Comparison of ENCODE assay signal across 13 mouse cellular contexts in the genomic region with DNA sequence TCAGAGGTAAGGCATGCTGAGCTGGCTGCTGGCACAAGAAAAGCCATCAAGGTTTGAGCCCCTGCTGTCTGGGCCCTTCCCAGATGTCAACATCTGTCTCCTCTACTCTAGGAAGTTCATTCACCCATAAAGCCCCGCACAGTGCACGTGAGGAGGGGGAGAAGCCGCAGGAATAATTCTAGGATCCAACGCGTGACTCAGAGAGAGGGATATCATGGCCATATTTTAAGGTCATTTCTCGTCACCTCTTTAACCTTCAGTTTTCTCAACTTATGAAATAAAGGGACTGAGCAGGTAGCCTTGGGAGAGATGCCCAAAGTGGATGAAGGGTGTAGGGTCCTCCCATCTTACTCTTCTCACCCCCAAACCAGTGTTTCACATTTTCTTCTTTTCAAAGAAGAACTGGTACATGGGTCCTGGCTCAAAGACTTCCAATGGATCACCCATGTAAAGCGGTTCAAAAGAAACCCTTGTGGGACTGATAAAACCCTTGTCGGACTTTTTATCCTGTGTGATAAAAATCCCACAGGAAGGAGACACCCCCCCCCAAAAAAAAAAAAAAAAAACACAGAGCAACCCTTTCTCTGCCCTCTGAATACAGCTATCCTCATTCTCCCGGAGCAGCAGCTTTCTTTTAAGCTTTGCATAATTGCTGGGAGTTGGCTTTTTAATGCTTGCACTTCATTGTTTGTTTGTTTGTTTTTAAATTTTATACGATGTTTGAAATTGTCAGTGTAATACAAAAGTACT. TPM values are rescaled to one million over a fixed set of nuclear protein-coding genes. Genes with fewer than 3 reads are reported as not detected.
DNase-seq lines count a peak whose midpoint lies in the region; ATAC-seq and TF ChIP-seq lines count a peak whose summit lies in the region.
"Had no signal": no experiment of that assay in that cellular context is flagged by ENCODE, and none has a peak within 500 bp of the region (broad histone marks: within the 10 kb centered on the region; RNA-seq: fewer than 3 reads in every experiment).

No protein-coding gene starts in this region.

- H3K36me3 ChIP-seq in heart, embryonic 16.5 days (ENCODE audit: control insufficient read depth, insufficient read depth), result peaks cover 13% of the 10 kb centered on the region; the same call in 1 of the 2 replicates
- H3K36me3 ChIP-seq in lung, embryonic 16.5 days (ENCODE audit: control insufficient read depth, insufficient read depth, low read length), result peaks cover 10% of the 10 kb centered on the region
- H3K36me3 ChIP-seq in embryonic facial prominence, embryonic 14.5 days (ENCODE audit: control insufficient read depth, insufficient read depth, low read length), result peaks cover 20% of the 10 kb centered on the region
- peaks cover 62% of the 10 kb centered on the region for H3K36me3 ChIP-seq in liver, embryonic 15.5 days (replicated peaks)

- no peak for TF ChIP-seq CTCF in lung, adult 2 months (IDR thresholded peaks at IDR 0.05; ENCODE audit: insufficient read depth, low read length)

- H3K27ac ChIP-seq in heart, embryonic 16.5 days (ENCODE audit: low read length), result peak overlapping the region; percentile 19
- H3K27ac ChIP-seq in lung, embryonic 16.5 days (ENCODE audit: low read length), result peak overlapping the region; percentile 97
- H3K27ac ChIP-seq in embryonic facial prominence, embryonic 14.5 days (replicated peaks; ENCODE audit: low read depth, low read length), result peak overlapping the region; percentile 34; the same call in 1 of the 2 replicates
- H3K27ac ChIP-seq in liver, embryonic 15.5 days (replicated peaks), result peak overlapping the region; percentile 91

- no peak overlapping the region for H3K4me3 ChIP-seq in heart, embryonic 16.5 days (ENCODE audit: low read length)
- no peak overlapping the region for H3K4me3 ChIP-seq in lung, embryonic 16.5 days (ENCODE audit: low read length)
- H3K4me3 ChIP-seq in lung, adult 2 months (replicated peaks; ENCODE audit: extremely low read depth, low read depth, low read length), result no peak overlapping the region
- no peak overlapping the region for H3K4me3 ChIP-seq in embryonic facial prominence, embryonic 14.5 days (ENCODE audit: low read depth, low read length)
- H3K4me3 ChIP-seq in liver, embryonic 15.5 days (replicated peaks), result no peak overlapping the region; the same call in 1 of the 2 replicates

- TF ChIP-seq POLR2A in lung, adult 2 months (IDR thresholded peaks at IDR 0.05; ENCODE audit: borderline replicate concordance, extremely low read depth, low read depth, low read length), result no peak

- 74% methylated on average over 10 of the region's 10 CpGs for WGBS in heart, embryonic 16.5 days
- WGBS in lung, embryonic 16.5 days, result 73% methylated on average over 10 of the region's 10 CpGs
- 73% methylated on average over 10 of the region's 10 CpGs for WGBS in lung, adult 2 months
- 71% methylated on average over 10 of the region's 10 CpGs for WGBS in embryonic facial prominence, embryonic 14.5 days
- WGBS in liver, embryonic 15.5 days (ENCODE audit: insufficient replicate concordance), result 68% methylated on average over 10 of the region's 10 CpGs

- no peaks in the 10 kb centered on the region for H3K9me3 ChIP-seq in heart, embryonic 16.5 days (replicated peaks; ENCODE audit: control insufficient read depth, low read length)
- H3K9me3 ChIP-seq in lung, embryonic 16.5 days (ENCODE audit: control insufficient read depth, low read length), result no peaks in the 10 kb centered on the region
- H3K9me3 ChIP-seq in embryonic facial prominence, embryonic 14.5 days (ENCODE audit: control insufficient read depth, low read length), result no peaks in the 10 kb centered on the region
- no peaks in the 10 kb centered on the region for H3K9me3 ChIP-seq in liver, embryonic 15.5 days (replicated peaks)
- H3K9me3 ChIP-seq: limb, embryonic 13.5 days had no signal

- DNase-seq in heart, adult 18-20 months, result no peak
- DNase-seq in lung, adult 2 months, result no peak
- no peak for DNase-seq in embryonic facial prominence, embryonic 14.5 days (ENCODE audit: low spot score)
- DNase-seq in right cerebral cortex, adult 18-20 months, result no peak

- no peak overlapping the region for H3K9ac ChIP-seq in heart, embryonic 16.5 days (ENCODE audit: low read length)
- H3K9ac ChIP-seq in lung, embryonic 16.5 days (ENCODE audit: low read length), result no peak overlapping the region
- H3K9ac ChIP-seq in embryonic facial prominence, embryonic 14.5 days (ENCODE audit: low read depth, low read length), result no peak overlapping the region
- no peak overlapping the region; the same call in 1 of the 2 replicates for H3K9ac ChIP-seq in liver, embryonic 15.5 days

- no peaks in the 10 kb centered on the region for H3K27me3 ChIP-seq in heart, embryonic 16.5 days (ENCODE audit: control insufficient read depth, insufficient read depth, low read length)
- H3K27me3 ChIP-seq in lung, embryonic 16.5 days (ENCODE audit: control insufficient read depth, insufficient read depth, low read depth, low read length), result no peaks in the 10 kb centered on the region
- H3K27me3 ChIP-seq in embryonic facial prominence, embryonic 14.5 days (replicated peaks; ENCODE audit: control insufficient read depth, insufficient read depth, low read length), result no peaks in the 10 kb centered on the region
- H3K27me3 ChIP-seq in liver, embryonic 15.5 days, result no peaks in the 10 kb centered on the region
- H3K27me3 ChIP-seq: limb, embryonic 13.5 days had no signal

- H3K4me1 ChIP-seq in heart, embryonic 16.5 days (ENCODE audit: control insufficient read depth, insufficient read depth, low read length), result peaks cover 30% of the 10 kb centered on the region
- H3K4me1 ChIP-seq in lung, embryonic 16.5 days (replicated peaks; ENCODE audit: control insufficient read depth, insufficient read depth, low read length), result peaks cover 17% of the 10 kb centered on the region
- H3K4me1 ChIP-seq in lung, adult 2 months (ENCODE audit: control insufficient read depth, insufficient read depth, low read length), result peaks cover 9% of the 10 kb centered on the region
- peaks cover 16% of the 10 kb centered on the region for H3K4me1 ChIP-seq in embryonic facial prominence, embryonic 14.5 days (ENCODE audit: control insufficient read depth, insufficient read depth, low read length)
- peaks cover 62% of the 10 kb centered on the region for H3K4me1 ChIP-seq in liver, embryonic 15.5 days (replicated peaks)

- no peak overlapping the region for H3K4me2 ChIP-seq in heart, embryonic 16.5 days (ENCODE audit: low read depth, low read length)
- H3K4me2 ChIP-seq in lung, embryonic 16.5 days (ENCODE audit: low read depth, low read length), result peak overlapping the region; percentile 60; the same call in 1 of the 2 replicates
- peak overlapping the region; percentile 76; the same call in 1 of the 2 replicates for H3K4me2 ChIP-seq in embryonic facial prominence, embryonic 14.5 days (ENCODE audit: low read depth, low read length)
- H3K4me2 ChIP-seq in liver, embryonic 15.5 days, result peak overlapping the region; percentile 88; the same call in 1 of the 2 replicates

- ATAC-seq in heart, embryonic 16.5 days (replicated peaks; ENCODE audit: extremely low read depth, insufficient read depth, low FRiP score), result no peak
- no peak for ATAC-seq in lung, embryonic 16.5 days (ENCODE audit: low read depth)
- ATAC-seq in embryonic facial prominence, embryonic 14.5 days (ENCODE audit: low read depth), result no peak
- ATAC-seq in liver, embryonic 15.5 days (ENCODE audit: insufficient read depth), result no peak

RNA-seq across cellular contexts. Expression of a gene that starts 1.0 kb away (rescaled TPM):
- polyA plus RNA-seq in heart, embryonic 16.5 days (2015; fragmentation: Nextera tagmentation; extraction: Ambion mirVana), result 71.3 and 75.1 TPM in 2 replicates
- total RNA-seq in heart, adult 18-20 months (2021), result 100 to 1,000 TPM; 115 to 133 TPM
- 56.8 and 61.5 TPM in 2 replicates for polyA plus RNA-seq in lung, embryonic 16.5 days (2015; fragmentation: Nextera tagmentation; extraction: Ambion mirVana)
- polyA plus RNA-seq in lung, adult 2 months (2012; rRNA removed), result 46.5 and 53.1 TPM in 2 replicates
- polyA plus RNA-seq in embryonic facial prominence, embryonic 14.5 days (2014; fragmentation: Nextera tagmentation; extraction: Ambion mirVana), result 32.6 and 33.2 TPM in 2 replicates
- polyA plus RNA-seq in liver, embryonic 15.5 days (2015; fragmentation: Nextera tagmentation; extraction: Ambion mirVana), result 29.9 and 34.7 TPM in 2 replicates

RNA-seq across cellular contexts. Expression of a gene that starts 13.5 kb away (rescaled TPM):
- not detected in 2 replicates for polyA plus RNA-seq in heart, embryonic 16.5 days (2015; fragmentation: Nextera tagmentation; extraction: Ambion mirVana)
- total RNA-seq in heart, adult 18-20 months (2021), result not detected
- not detected in 2 replicates for polyA plus RNA-seq in lung, embryonic 16.5 days (2015; fragmentation: Nextera tagmentation; extraction: Ambion mirVana)
- not detected in 2 replicates for polyA plus RNA-seq in lung, adult 2 months (2012; rRNA removed)
- polyA plus RNA-seq in embryonic facial prominence, embryonic 14.5 days (2014; fragmentation: Nextera tagmentation; extraction: Ambion mirVana), result not detected in 2 replicates
- polyA plus RNA-seq in liver, embryonic 15.5 days (2015; fragmentation: Nextera tagmentation; extraction: Ambion mirVana), result 0.31 TPM in 1 of 2 replicates, not detected in the other
- total RNA-seq: gastrocnemius, postnatal 4 days; left cerebral cortex, adult 18-20 months; megakaryocyte-erythroid progenitor cell, adult 5-6 weeks had no signal
- polyA plus RNA-seq: hindbrain, embryonic 16.5 days; limb, embryonic 13.5 days; testis, adult 2 months had no signal

RNA-seq across cellular contexts. Expression of a gene that starts 32.4 kb away (rescaled TPM):
- 53.5 and 63.7 TPM in 2 replicates for polyA plus RNA-seq in heart, embryonic 16.5 days (2015; fragmentation: Nextera tagmentation; extraction: Ambion mirVana)
- 10 to 100 TPM; 29.3 to 37.3 TPM for total RNA-seq in heart, adult 18-20 months (2021)
- 69.6 and 73.0 TPM in 2 replicates for polyA plus RNA-seq in lung, embryonic 16.5 days (2015; fragmentation: Nextera tagmentation; extraction: Ambion mirVana)
- 91.2 and 96.3 TPM in 2 replicates for polyA plus RNA-seq in lung, adult 2 months (2012; rRNA removed)
- 62.7 and 67.7 TPM in 2 replicates for polyA plus RNA-seq in embryonic facial prominence, embryonic 14.5 days (2014; fragmentation: Nextera tagmentation; extraction: Ambion mirVana)
- polyA plus RNA-seq in liver, embryonic 15.5 days (2015; fragmentation: Nextera tagmentation; extraction: Ambion mirVana), result 86.9 and 90.8 TPM in 2 replicates

Comparison
In these comparisons a context has a peak if more than half of its experiments do, and no peak if none do; other contexts are left out.
1. H3K27ac ChIP-seq: peak in every context shown above with its lines; median percentile 97 in lung, embryonic 16.5 days; 91 in liver, embryonic 15.5 days; 34 in embryonic facial prominence, embryonic 14.5 days; 19 in heart, embryonic 16.5 days.